Mouse (Mus musculus): ENCODE measurements around the gene Ppib. TPM values are rescaled to one million over a fixed set of nuclear protein-coding genes. Genes with fewer than 3 reads are reported as not detected.

Ppib gene
- total RNA-seq, 2 experiments from 2014 or later = 158 to 163 TPM

- DNase-seq (ENCODE audit: low spot score in 2 of 2) = no peak
These were observed 10.1 kb downstream of the Ppib start for GRCm38 (mm10) chr9:66070151-66070550.

GRCm38 (mm10) chr9:66072754-66073153 is 12.7 kb downstream of the Ppib start:
- no peak for DNase-seq (ENCODE audit: low spot score in 2 of 2)

- no peak for DNase-seq (ENCODE audit: low spot score in 2 of 2)
These were observed 18.1 kb downstream of the Ppib start for GRCm38 (mm10) chr9:66078072-66078471.

- no peak for DNase-seq (ENCODE audit: low spot score in 2 of 2)
These were observed 18.5 kb downstream of the Ppib start for GRCm38 (mm10) chr9:66078493-66078892.

- no peak for DNase-seq (ENCODE audit: low spot score in 2 of 2)
These were observed 20.9 kb downstream of the Ppib start for GRCm38 (mm10) chr9:66080804-66081459.

- DNase-seq (ENCODE audit: low spot score in 2 of 2) = no peak
These were observed 22.0 kb downstream of the Ppib start for GRCm38 (mm10) chr9:66081999-66082398.

- no peak for DNase-seq (ENCODE audit: low spot score in 2 of 2)
These were observed 24.1 kb downstream of the Ppib start for GRCm38 (mm10) chr9:66084171-66084570.

GRCm38 (mm10) chr9:66087062-66087461 is 27.0 kb downstream of the Ppib start:
- DNase-seq (ENCODE audit: low spot score in 2 of 2) = no peak

GRCm38 (mm10) chr9:66088411-66088810 is 28.4 kb downstream of the Ppib start:
- peak; percentile 47 to 72 for DNase-seq (ENCODE audit: low spot score in 2 of 2)

- no peak for DNase-seq (ENCODE audit: low spot score in 2 of 2)
These were observed 30.7 kb downstream of the Ppib start for GRCm38 (mm10) chr9:66090593-66091244.

GRCm38 (mm10) chr9:66091327-66092231 is 31.6 kb downstream of the Ppib start:
- DNase-seq (ENCODE audit: low spot score in 2 of 2) = no peak

GRCm38 (mm10) chr9:66092664-66093063 is 32.6 kb downstream of the Ppib start:
- DNase-seq (ENCODE audit: low spot score in 2 of 2) = no peak

GRCm38 (mm10) chr9:66101577-66101976 is 41.6 kb downstream of the Ppib start:
- DNase-seq (ENCODE audit: low spot score in 2 of 2) = no peak

GRCm38 (mm10) chr9:66102668-66103067 is 42.6 kb downstream of the Ppib start:
- DNase-seq (ENCODE audit: low spot score in 2 of 2) = no peak

GRCm38 (mm10) chr9:66104601-66105000 is 44.6 kb downstream of the Ppib start:
- no peak for DNase-seq (ENCODE audit: low spot score in 2 of 2)

- DNase-seq (ENCODE audit: low spot score in 2 of 2) = no peak
These were observed 45.1 kb downstream of the Ppib start for GRCm38 (mm10) chr9:66105168-66105567.

- no peak for DNase-seq (ENCODE audit: low spot score in 2 of 2)
These were observed 49.6 kb downstream of the Ppib start for GRCm38 (mm10) chr9:66109574-66109973.

GRCm38 (mm10) chr9:66110126-66110525 is 50.1 kb downstream of the Ppib start:
- DNase-seq (ENCODE audit: low spot score in 2 of 2) = no peak

- DNase-seq (ENCODE audit: low spot score in 2 of 2) = no peak
These were observed 50.8 kb downstream of the Ppib start for GRCm38 (mm10) chr9:66110611-66111379.

- DNase-seq (ENCODE audit: low spot score in 2 of 2) = no peak
These were observed 54.3 kb downstream of the Ppib start for GRCm38 (mm10) chr9:66114341-66114740.

All from left cerebral cortex, adult 18-20 months (tissue).